Mouse (Mus musculus): ENCODE measurements at regions not wholly inside any gene's neighbourhood (a gene's known extent, or its start where the extent isn't known, plus 50 kb on each side); places are given as distances from the start of the nearest gene placed in this dataset.

GRCm38 (mm10) chr13:46026018-46026417 is 61.2 kb upstream of the Atxn1 start:
- no peaks in the 10 kb centered on the region; the same call in 1 of the 2 replicates for H3K4me1 ChIP-seq (replicated peaks; ENCODE audit: control insufficient read depth, insufficient read depth, low read length)
- DNase-seq, result no peak
- 39% methylated on average over 2 of the region's 2 CpGs for WGBS
- TF ChIP-seq CTCF (IDR thresholded peaks at IDR 0.05; ENCODE audit: borderline replicate concordance, control insufficient read depth, extremely low read depth, insufficient read depth, low read length, poor library complexity) (no peak), POLR2A (IDR thresholded peaks at IDR 0.05; ENCODE audit: control insufficient read depth, extremely low read depth, insufficient read depth, low read length, poor library complexity) (no peak)
- H3K27me3 ChIP-seq (ENCODE audit: control insufficient read depth, insufficient read depth, low read length), result no peaks in the 10 kb centered on the region
- no peak overlapping the region for H3K27ac ChIP-seq (ENCODE audit: control insufficient read depth, insufficient read depth, low read length)
- no peaks in the 10 kb centered on the region for H3K36me3 ChIP-seq (ENCODE audit: control insufficient read depth, insufficient read depth, low read length)
- H3K4me3 ChIP-seq (ENCODE audit: control insufficient read depth, insufficient read depth, low read length), result no peak overlapping the region

DNA sequence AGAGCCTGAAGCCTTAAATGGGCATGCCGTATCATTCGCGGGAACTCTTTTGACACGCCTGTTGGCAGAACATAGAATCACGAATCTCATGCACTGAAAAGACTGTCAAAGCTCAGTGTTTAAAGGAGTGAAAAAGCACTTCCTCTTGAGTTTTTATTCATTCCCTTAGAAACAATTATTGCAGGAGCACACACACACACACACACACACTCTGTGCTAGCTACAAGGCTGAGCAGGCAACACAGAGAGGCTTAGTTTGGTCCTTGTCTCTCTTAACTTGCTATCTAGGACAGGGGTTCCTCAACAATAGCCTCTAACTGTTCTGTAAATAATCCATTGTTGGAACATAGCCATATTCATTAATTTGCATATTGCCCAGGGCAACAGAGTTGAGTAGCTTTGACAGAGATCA is 58.8 kb upstream of the Atxn1 start:
- no peak overlapping the region for H3K4me3 ChIP-seq (ENCODE audit: control insufficient read depth, insufficient read depth, low read length)
- H3K27me3 ChIP-seq (ENCODE audit: control insufficient read depth, insufficient read depth, low read length), result no peaks in the 10 kb centered on the region
- 83% methylated on average over 5 of the region's 5 CpGs for WGBS
- no peak for DNase-seq
- no peaks in the 10 kb centered on the region for H3K36me3 ChIP-seq (ENCODE audit: control insufficient read depth, insufficient read depth, low read length)
- H3K27ac ChIP-seq (ENCODE audit: control insufficient read depth, insufficient read depth, low read length), result no peak overlapping the region
- no peaks in the 10 kb centered on the region for H3K4me1 ChIP-seq (replicated peaks; ENCODE audit: control insufficient read depth, insufficient read depth, low read length)
- TF ChIP-seq POLR2A (IDR thresholded peaks at IDR 0.05; ENCODE audit: control insufficient read depth, extremely low read depth, insufficient read depth, low read length, poor library complexity), result no peak
- TF ChIP-seq CTCF (IDR thresholded peaks at IDR 0.05; ENCODE audit: borderline replicate concordance, control insufficient read depth, extremely low read depth, insufficient read depth, low read length, poor library complexity), result no peak

DNA sequence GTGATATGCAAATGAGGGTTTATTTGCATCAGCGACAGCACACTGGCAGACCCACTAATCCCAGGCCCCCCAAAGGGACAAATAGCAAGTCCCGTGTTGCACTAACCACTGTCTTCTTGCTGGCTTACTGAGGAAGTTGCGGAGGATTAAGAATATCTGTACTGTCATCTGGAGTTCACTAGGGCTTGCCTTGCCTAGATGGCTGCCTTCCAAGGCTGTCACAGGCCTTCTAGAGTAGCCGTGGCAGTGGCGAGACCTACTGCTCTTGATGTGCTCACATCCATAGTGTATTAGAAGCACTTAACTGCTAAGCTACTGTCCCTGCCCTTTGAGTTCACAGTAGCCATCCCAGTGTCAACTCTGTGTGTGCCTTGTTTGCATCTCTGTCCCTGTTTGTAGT is 58.4 kb upstream of the Atxn1 start:
- no peak overlapping the region for H3K4me3 ChIP-seq (ENCODE audit: control insufficient read depth, insufficient read depth, low read length)
- H3K27me3 ChIP-seq (ENCODE audit: control insufficient read depth, insufficient read depth, low read length), result no peaks in the 10 kb centered on the region
- H3K27ac ChIP-seq (ENCODE audit: control insufficient read depth, insufficient read depth, low read length), result no peak overlapping the region
- TF ChIP-seq CTCF (IDR thresholded peaks at IDR 0.05; ENCODE audit: borderline replicate concordance, control insufficient read depth, extremely low read depth, insufficient read depth, low read length, poor library complexity), result no peak
- no peak for TF ChIP-seq POLR2A (IDR thresholded peaks at IDR 0.05; ENCODE audit: control insufficient read depth, extremely low read depth, insufficient read depth, low read length, poor library complexity)
- no peak for DNase-seq
- no peaks in the 10 kb centered on the region for H3K4me1 ChIP-seq (replicated peaks; ENCODE audit: control insufficient read depth, insufficient read depth, low read length)
- H3K36me3 ChIP-seq (ENCODE audit: control insufficient read depth, insufficient read depth, low read length), result no peaks in the 10 kb centered on the region
- 60% methylated on average over 5 of the region's 5 CpGs for WGBS

GRCm38 (mm10) chr13:46020945-46021835 is 56.4 kb upstream of the Atxn1 start:
- H3K4me1 ChIP-seq (replicated peaks; ENCODE audit: control insufficient read depth, insufficient read depth, low read length), result no peaks in the 10 kb centered on the region
- no peak for DNase-seq
- no peak for TF ChIP-seq POLR2A (IDR thresholded peaks at IDR 0.05; ENCODE audit: control insufficient read depth, extremely low read depth, insufficient read depth, low read length, poor library complexity)
- TF ChIP-seq CTCF (IDR thresholded peaks at IDR 0.05; ENCODE audit: borderline replicate concordance, control insufficient read depth, extremely low read depth, insufficient read depth, low read length, poor library complexity), result no peak
- H3K36me3 ChIP-seq (ENCODE audit: control insufficient read depth, insufficient read depth, low read length), result no peaks in the 10 kb centered on the region
- no peak overlapping the region for H3K27ac ChIP-seq (ENCODE audit: control insufficient read depth, insufficient read depth, low read length)
- no peaks in the 10 kb centered on the region for H3K27me3 ChIP-seq (ENCODE audit: control insufficient read depth, insufficient read depth, low read length)
- H3K4me3 ChIP-seq (ENCODE audit: control insufficient read depth, insufficient read depth, low read length), result no peak overlapping the region
- 87% methylated on average over 6 of the region's 6 CpGs for WGBS

DNA sequence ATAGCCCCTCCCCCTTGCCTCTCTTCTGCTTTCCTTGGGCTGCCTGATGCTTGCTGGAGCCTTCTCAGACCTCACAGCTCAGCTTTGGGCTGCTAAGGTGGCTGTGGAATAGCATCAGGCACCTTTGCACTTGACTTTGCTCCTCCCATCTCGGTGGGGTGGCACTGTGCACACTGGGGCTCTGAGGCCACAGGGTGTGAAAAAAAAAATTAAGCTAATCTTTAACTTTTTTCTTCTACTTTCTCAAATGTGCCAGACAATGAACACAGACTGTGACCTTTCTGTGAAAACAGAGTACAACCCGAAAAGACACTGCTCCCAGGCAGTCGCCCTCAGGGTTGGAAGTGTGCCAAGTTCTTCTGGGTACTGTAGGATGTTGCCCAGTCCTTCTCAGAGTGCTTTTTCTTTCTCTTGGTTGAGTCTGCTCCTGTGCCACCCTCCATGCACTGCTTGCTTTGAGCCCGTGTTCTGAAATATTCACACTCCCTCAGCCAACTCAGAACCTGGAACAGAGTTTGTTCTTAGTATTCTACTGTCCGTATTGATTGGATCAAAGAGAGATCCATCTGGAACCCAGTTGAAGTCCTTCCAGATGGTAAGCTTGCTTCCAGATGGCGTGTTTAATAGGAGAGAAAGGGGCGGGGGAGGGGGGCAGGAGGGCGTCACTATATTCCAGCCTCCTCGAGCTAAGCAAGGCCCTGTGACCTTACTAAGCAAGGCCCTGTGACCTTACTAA is 54.8 kb upstream of the Atxn1 start:
- Histone ChIP-seq H3K27ac (ENCODE audit: control insufficient read depth, insufficient read depth, low read length) (no peak overlapping the region), H3K4me1 (replicated peaks; ENCODE audit: control insufficient read depth, insufficient read depth, low read length) (no peaks in the 10 kb centered on the region), H3K36me3 (ENCODE audit: control insufficient read depth, insufficient read depth, low read length) (no peaks in the 10 kb centered on the region), H3K27me3 (ENCODE audit: control insufficient read depth, insufficient read depth, low read length) (no peaks in the 10 kb centered on the region), H3K4me3 (ENCODE audit: control insufficient read depth, insufficient read depth, low read length) (no peak overlapping the region)
- DNase-seq, result no peak
- no peak for TF ChIP-seq CTCF (IDR thresholded peaks at IDR 0.05; ENCODE audit: borderline replicate concordance, control insufficient read depth, extremely low read depth, insufficient read depth, low read length, poor library complexity)
- TF ChIP-seq POLR2A (IDR thresholded peaks at IDR 0.05; ENCODE audit: control insufficient read depth, extremely low read depth, insufficient read depth, low read length, poor library complexity), result no peak
- WGBS, result 74% methylated on average over 9 of the region's 9 CpGs

DNA sequence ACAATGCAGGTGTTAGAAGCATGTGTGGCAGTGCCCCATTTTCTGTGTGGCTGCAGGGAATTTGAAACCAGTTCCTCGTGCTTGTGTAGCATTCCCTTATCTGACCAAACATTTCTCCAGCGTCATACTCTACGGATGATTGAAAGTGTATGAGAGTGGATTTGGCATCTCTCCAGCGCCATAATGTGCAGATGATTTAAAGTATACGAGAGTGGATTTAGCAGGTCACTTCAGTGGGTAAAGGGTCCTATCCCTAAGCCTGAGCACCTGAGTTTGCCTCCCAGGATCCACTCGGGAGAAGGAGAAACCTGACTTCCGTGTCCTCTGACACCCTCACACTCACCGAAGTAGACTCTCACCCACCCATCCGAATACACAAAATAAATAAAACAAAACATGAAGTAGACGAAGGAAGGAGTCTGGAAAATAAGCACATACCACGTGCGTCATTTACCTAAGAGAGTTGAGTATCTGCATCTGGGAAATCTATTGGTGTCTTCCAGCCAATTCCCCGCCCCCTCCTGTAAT is 54.2 kb upstream of the Atxn1 start:
- TF ChIP-seq CTCF (IDR thresholded peaks at IDR 0.05; ENCODE audit: borderline replicate concordance, control insufficient read depth, extremely low read depth, insufficient read depth, low read length, poor library complexity) (no peak), POLR2A (IDR thresholded peaks at IDR 0.05; ENCODE audit: control insufficient read depth, extremely low read depth, insufficient read depth, low read length, poor library complexity) (no peak)
- 83% methylated on average over 13 of the region's 13 CpGs for WGBS
- H3K27me3 ChIP-seq (ENCODE audit: control insufficient read depth, insufficient read depth, low read length), result no peaks in the 10 kb centered on the region

More for the DNA sequence above, 54.2 kb upstream of the Atxn1 start:
- no peak overlapping the region for H3K4me3 ChIP-seq (ENCODE audit: control insufficient read depth, insufficient read depth, low read length)
- H3K27ac ChIP-seq (ENCODE audit: control insufficient read depth, insufficient read depth, low read length), result no peak overlapping the region
- no peaks in the 10 kb centered on the region for H3K36me3 ChIP-seq (ENCODE audit: control insufficient read depth, insufficient read depth, low read length)
- DNase-seq, result no peak
- H3K4me1 ChIP-seq (replicated peaks; ENCODE audit: control insufficient read depth, insufficient read depth, low read length), result no peaks in the 10 kb centered on the region
